Mouse (Mus musculus) right cerebral cortex, postnatal 14 days (tissue): ENCODE data around the gene Mgl2.
"Not testable (repeated sequence)": the region's sequence is repeated elsewhere in the genome, so short reads cannot be mapped to it uniquely, and the experiment has no call there.

Experiments used
- DNase-seq: peaks from one replicate; pipeline ENCODE4 v3.0.0; 2022

Mgl2 gene

GRCm38 (mm10) chr11:70129926-70130379, at the start of gene Mgl2:
Gene Mgl2 (plus strand): TSS chr11:70130329.
- no peak for DNase-seq

GRCm38 (mm10) chr11:70080803-70081590, 49.1 kb upstream of the Mgl2 start:
- no peak for DNase-seq

GRCm38 (mm10) chr11:70084563-70084962, 45.6 kb upstream of the Mgl2 start:
- no peak for DNase-seq

- peak; percentile 25 for DNase-seq
Measured at GRCm38 (mm10) chr11:70091986-70092783, 37.9 kb upstream of the Mgl2 start, which contains the start of gene Asgr2. Gene Asgr2 (plus strand): TSS chr11:70092644.

GRCm38 (mm10) chr11:70097396-70097795, 32.7 kb upstream of the Mgl2 start:
- DNase-seq: no peak

GRCm38 (mm10) chr11:70099102-70099501, 31.0 kb upstream of the Mgl2 start:
- no peak for DNase-seq

- DNase-seq: no peak
Measured at GRCm38 (mm10) chr11:70099809-70100208, 30.3 kb upstream of the Mgl2 start.

- DNase-seq: no peak
Measured at GRCm38 (mm10) chr11:70103701-70104315, 26.3 kb upstream of the Mgl2 start.

- DNase-seq: no peak
Measured at GRCm38 (mm10) chr11:70107085-70107484, 23.0 kb upstream of the Mgl2 start.

- DNase-seq: peak; percentile 16
Measured at GRCm38 (mm10) chr11:70110146-70110545, 20.0 kb upstream of the Mgl2 start.

- DNase-seq: no peak
Measured at GRCm38 (mm10) chr11:70114562-70114961, 15.6 kb upstream of the Mgl2 start.

GRCm38 (mm10) chr11:70115901-70116300, 14.2 kb upstream of the Mgl2 start:
- no peak for DNase-seq

- not testable (repeated sequence) for DNase-seq
Measured at GRCm38 (mm10) chr11:70135001-70135400, 4.9 kb downstream of the Mgl2 start.

- not testable (repeated sequence) for DNase-seq
Measured at GRCm38 (mm10) chr11:70135925-70136324, 5.8 kb downstream of the Mgl2 start.

- no peak for DNase-seq
Measured at GRCm38 (mm10) chr11:70139171-70139570, 9.0 kb downstream of the Mgl2 start.

GRCm38 (mm10) chr11:70151072-70151471, 20.9 kb downstream of the Mgl2 start:
- DNase-seq: no peak

- not testable (repeated sequence) for DNase-seq
Measured at GRCm38 (mm10) chr11:70155897-70156296, 25.8 kb downstream of the Mgl2 start, which contains the start of gene Clec10a. Gene Clec10a (plus strand): TSS chr11:70156197.

GRCm38 (mm10) chr11:70162336-70162735, 32.2 kb downstream of the Mgl2 start:
- no peak for DNase-seq

GRCm38 (mm10) chr11:70165972-70166921, 36.1 kb downstream of the Mgl2 start:
- DNase-seq: no peak

- DNase-seq: no peak
Measured at GRCm38 (mm10) chr11:70168136-70168535, 38.0 kb downstream of the Mgl2 start.

GRCm38 (mm10) chr11:70169471-70169870, 39.3 kb downstream of the Mgl2 start:
- DNase-seq: not testable (repeated sequence)

GRCm38 (mm10) chr11:70170291-70170690, 40.2 kb downstream of the Mgl2 start:
- no peak for DNase-seq
